Mouse (Mus musculus): Measurements from ENCODE around the gene Entpd8. TPM values are rescaled to one million over a fixed set of nuclear protein-coding genes. Genes with fewer than 3 reads are reported as not detected.

The Entpd8 gene
- polyA plus RNA-seq, 1 experiment, result 23.7 TPM

DNA sequence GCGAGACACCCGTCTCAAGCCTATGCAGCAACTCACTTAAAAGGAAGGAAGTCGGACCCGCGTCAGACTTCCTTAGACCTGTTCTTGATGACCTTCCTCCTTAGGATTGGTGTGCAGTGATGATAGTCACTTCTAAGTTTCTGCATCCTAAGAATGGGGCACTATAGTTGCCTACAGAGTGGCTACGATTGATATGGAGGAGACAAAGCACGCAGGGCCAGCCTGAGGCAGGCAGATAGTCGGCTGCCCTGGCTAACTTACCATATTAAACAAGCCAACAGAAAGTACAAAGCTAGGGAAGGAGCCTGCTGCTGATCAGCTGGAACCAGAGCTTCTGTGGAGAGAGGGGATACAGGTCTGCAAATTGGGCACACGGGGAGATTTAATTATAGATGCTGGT is 51.5 kb downstream of the Entpd8 start:
- TF ChIP-seq CTCF (conservative IDR thresholded peaks at IDR 0.05; ENCODE audit: insufficient read depth, insufficient read length, low read depth, low read length), result no peak
- no peak for TF ChIP-seq POLR2A (IDR thresholded peaks at IDR 0.05; ENCODE audit: low read depth, low read length)
- H3K27ac ChIP-seq (ENCODE audit: insufficient read depth, low read depth, low read length), result no peak overlapping the region
- H3K4me3 ChIP-seq (ENCODE audit: insufficient read depth, low read depth, low read length), result no peak overlapping the region
- 73% methylated on average over 9 of the region's 9 CpGs for WGBS
- H3K36me3 ChIP-seq (ENCODE audit: control insufficient read depth, insufficient read depth, low read length), result no peaks in the 10 kb centered on the region
- DNase-seq, result no peak
- no peaks in the 10 kb centered on the region for H3K27me3 ChIP-seq (replicated peaks; ENCODE audit: control insufficient read depth, insufficient read depth, low read length)
- no peaks in the 10 kb centered on the region for H3K4me1 ChIP-seq (ENCODE audit: control insufficient read depth, insufficient read depth, low read length)

Other genes with a start within 250 kb of the Entpd8 start
- 30.5 and 35.6 TPM in 2 replicates for gene Ehmt1, start 160.7 kb upstream of the Entpd8 start, polyA plus RNA-seq (2012; rRNA removed)
- gene Arrdc1, start 145.1 kb upstream of the Entpd8 start, polyA plus RNA-seq (2012; rRNA removed), result 85.7 and 107 TPM in 2 replicates
- gene Zmynd19, start 130.5 kb upstream of the Entpd8 start, polyA plus RNA-seq (2012; rRNA removed), result 5.1 and 6.3 TPM in 2 replicates
- gene Dph7, start 117.9 kb upstream of the Entpd8 start, polyA plus RNA-seq (2012; rRNA removed), result 13.0 and 14.1 TPM in 2 replicates
- 55.8 and 66.0 TPM in 2 replicates for gene Mrpl41, start 105.2 kb upstream of the Entpd8 start, polyA plus RNA-seq (2012; rRNA removed)
- 22.4 and 24.1 TPM in 2 replicates for gene Pnpla7, start 104.3 kb upstream of the Entpd8 start, polyA plus RNA-seq (2012; rRNA removed)
- gene Nsmf, start 25.9 kb upstream of the Entpd8 start, polyA plus RNA-seq (2012; rRNA removed), result 77.8 and 110 TPM in 2 replicates
- not detected in 2 replicates for gene Noxa1, start 14.8 kb downstream of the Entpd8 start, polyA plus RNA-seq (2012; rRNA removed)
- 5.7 and 7.8 TPM in 2 replicates for gene Nrarp, start 100.5 kb downstream of the Entpd8 start, polyA plus RNA-seq (2012; rRNA removed)
- 21.8 and 26.9 TPM in 2 replicates for gene Tor4a, start 116.6 kb downstream of the Entpd8 start, polyA plus RNA-seq (2012; rRNA removed)
- gene Nelfb, start 131.2 kb downstream of the Entpd8 start, polyA plus RNA-seq (2012; rRNA removed), result 62.6 and 70.5 TPM in 2 replicates
- 0.42 and 0.68 TPM in 2 replicates for gene Stpg3, start 134.3 kb downstream of the Entpd8 start, polyA plus RNA-seq (2012; rRNA removed)
- 0.55 and 0.58 TPM in 2 replicates for gene Fam166a, start 138.4 kb downstream of the Entpd8 start, polyA plus RNA-seq (2012; rRNA removed)
- 313 and 314 TPM in 2 replicates for gene Tubb4b, start 144.4 kb downstream of the Entpd8 start, polyA plus RNA-seq (2012; rRNA removed)
- gene Slc34a3, start 154.1 kb downstream of the Entpd8 start, polyA plus RNA-seq (2012; rRNA removed), result 240 and 299 TPM in 2 replicates
- gene Rnf224, start 156.5 kb downstream of the Entpd8 start, polyA plus RNA-seq (2012; rRNA removed), result 0.06 and 0.12 TPM in 2 replicates
- 49.1 and 57.9 TPM in 2 replicates for gene Rnf208, start 162.0 kb downstream of the Entpd8 start, polyA plus RNA-seq (2012; rRNA removed)
- gene Cysrt1, start 162.1 kb downstream of the Entpd8 start, polyA plus RNA-seq (2012; rRNA removed), result 0.66 and 1.2 TPM in 2 replicates
- 13.0 and 15.2 TPM in 2 replicates for gene AL732309.1, start 166.6 kb downstream of the Entpd8 start, polyA plus RNA-seq (2012; rRNA removed)
- 48.9 and 50.7 TPM in 2 replicates for gene Tmem203, start 175.1 kb downstream of the Entpd8 start, polyA plus RNA-seq (2012; rRNA removed)
- gene Tprn, start 182.3 kb downstream of the Entpd8 start, polyA plus RNA-seq (2012; rRNA removed), result 81.0 and 85.4 TPM in 2 replicates
- 46.2 and 48.8 TPM in 2 replicates for gene Ssna1, start 192.1 kb downstream of the Entpd8 start, polyA plus RNA-seq (2012; rRNA removed)
- gene Anapc2, start 192.2 kb downstream of the Entpd8 start, polyA plus RNA-seq (2012; rRNA removed), result 82.6 and 92.3 TPM in 2 replicates
- not detected in 2 replicates for gene Tmem210, start 207.8 kb downstream of the Entpd8 start, polyA plus RNA-seq (2012; rRNA removed)
- 2.7 and 3.0 TPM in 2 replicates for gene Lrrc26, start 209.6 kb downstream of the Entpd8 start, polyA plus RNA-seq (2012; rRNA removed)
- 0.34 and 0.41 TPM in 2 replicates for gene Grin1, start 238.9 kb downstream of the Entpd8 start, polyA plus RNA-seq (2012; rRNA removed)

All from kidney, adult 2 months (tissue).